Mouse (Mus musculus) hindbrain, embryonic 13.5 days (tissue): ENCODE results near the gene Tenm3. TPM values are rescaled to one million over a fixed set of nuclear protein-coding genes. Genes with fewer than 3 reads are reported as not detected.

Experiments used
- ATAC-seq: fragments of 200-750 bp; cut with Nextera tagmentation; 2 replicates; pipeline ENCODE4 v1.8.0; 2017; ENCODE audit warnings: moderate TSS enrichment; ENCODE audit not compliant: low FRiP score
- H3K27ac ChIP-seq: fragments of 300-500 bp; sonication (generic); 2 replicates; pipeline ENCODE4 v1.5.1; 2015; ENCODE audit warnings: inconsistent platforms, mild to moderate bottlenecking, moderate library complexity
- H3K27me3 ChIP-seq: fragments of 300-500 bp; sonication (generic); 2 replicates; pipeline ENCODE4 v1.6.1; 2015; ENCODE audit warnings: mild to moderate bottlenecking, inconsistent platforms
- H3K36me3 ChIP-seq: fragments of 300-500 bp; sonication (generic); 2 replicates; pipeline ENCODE4 v1.6.1; 2015; ENCODE audit warnings: mild to moderate bottlenecking, inconsistent platforms
- H3K4me1 ChIP-seq: fragments of 300-500 bp; sonication (generic); replicated peaks from 2 replicates; pipeline ENCODE4 v1.6.1; 2015; ENCODE audit warnings: inconsistent platforms
- H3K4me2 ChIP-seq: fragments of 300-500 bp; sonication (generic); 2 replicates; pipeline ENCODE4 v1.6.1; 2015; ENCODE audit warnings: inconsistent platforms, mild to moderate bottlenecking, moderate library complexity
- H3K4me3 ChIP-seq: fragments of 300-500 bp; sonication (generic); 2 replicates; pipeline ENCODE4 v1.5.1; 2015; ENCODE audit warnings: mild to moderate bottlenecking, inconsistent platforms
- H3K9ac ChIP-seq: fragments of 300-500 bp; sonication (generic); 2 replicates; pipeline ENCODE4 v1.6.1; 2015; ENCODE audit warnings: mild to moderate bottlenecking, inconsistent platforms
- H3K9me3 ChIP-seq: fragments of 300-500 bp; sonication (generic); 2 replicates; pipeline ENCODE4 v1.6.1; 2016; ENCODE audit warnings: inconsistent platforms
- WGBS: fragments of 180-500 bp; shearing (Covaris S2); methylation state at CpG from one replicate; pipeline ENCODE4 v1.1.7; 2015; 5-methylcytosine and 5-hydroxymethylcytosine counted together
- polyA plus RNA-seq: library from polyadenylated mRNA; unstranded; fragments of >200 nt; fragmentation: Nextera tagmentation; extraction: Ambion mirVana; gene quantifications from 2 replicates; pipeline ENCODE4 v1.2.1, GENCODE M21; 2015

Gene Tenm3
- polyA plus RNA-seq, 1 experiment from 2014 or later: 35.7 TPM

- no peaks in the 10 kb centered on the region for H3K27me3 ChIP-seq
- H3K9ac ChIP-seq: no peak overlapping the region
- no peak for ATAC-seq
- WGBS: 90% methylated on average over 2 of the region's 2 CpGs
- no peaks in the 10 kb centered on the region for H3K9me3 ChIP-seq
- H3K4me3 ChIP-seq: no peak overlapping the region
- no peak overlapping the region for H3K4me2 ChIP-seq
- no peak overlapping the region for H3K27ac ChIP-seq
- H3K36me3 ChIP-seq: no peaks in the 10 kb centered on the region
- H3K4me1 ChIP-seq: no peaks in the 10 kb centered on the region
Observed at GRCm38 (mm10) chr8:48356849-48357248, 486.9 kb downstream of the Tenm3 start.

GRCm38 (mm10) chr8:48353458-48353857 lies 490.3 kb downstream of the Tenm3 start:
- Histone ChIP-seq H3K27me3 (no peaks in the 10 kb centered on the region), H3K9me3 (no peaks in the 10 kb centered on the region), H3K27ac (no peak overlapping the region), H3K4me3 (no peak overlapping the region), H3K4me1 (no peaks in the 10 kb centered on the region), H3K9ac (no peak overlapping the region), H3K4me2 (no peak overlapping the region), H3K36me3 (no peaks in the 10 kb centered on the region)
- ATAC-seq: no peak
- 92% methylated on average over 6 of the region's 6 CpGs for WGBS

- H3K4me2 ChIP-seq: no peak overlapping the region
- no peaks in the 10 kb centered on the region for H3K27me3 ChIP-seq
- ATAC-seq: no peak
- H3K36me3 ChIP-seq: no peaks in the 10 kb centered on the region
- H3K4me1 ChIP-seq: no peaks in the 10 kb centered on the region
- no peak overlapping the region for H3K9ac ChIP-seq
- 94% methylated on average over 5 of the region's 5 CpGs for WGBS
- no peak overlapping the region for H3K4me3 ChIP-seq
- H3K27ac ChIP-seq: no peak overlapping the region
- H3K9me3 ChIP-seq: no peaks in the 10 kb centered on the region
Observed at GRCm38 (mm10) chr8:48348901-48349300, 494.9 kb downstream of the Tenm3 start.

- 96% methylated on average over 4 of the region's 4 CpGs for WGBS
- no peak for ATAC-seq
- Histone ChIP-seq H3K27ac (no peak overlapping the region), H3K9me3 (no peaks in the 10 kb centered on the region), H3K36me3 (no peaks in the 10 kb centered on the region), H3K4me3 (no peak overlapping the region), H3K4me2 (no peak overlapping the region), H3K27me3 (no peaks in the 10 kb centered on the region), H3K9ac (no peak overlapping the region), H3K4me1 (peaks cover 5% of the 10 kb centered on the region; the same call in 1 of the 2 replicates)
Observed at GRCm38 (mm10) chr8:48348386-48348785, 495.4 kb downstream of the Tenm3 start.

GRCm38 (mm10) chr8:48343067-48343420 lies 500.7 kb downstream of the Tenm3 start:
- Histone ChIP-seq H3K27ac (no peak overlapping the region), H3K36me3 (no peaks in the 10 kb centered on the region), H3K9me3 (no peaks in the 10 kb centered on the region), H3K4me1 (peaks cover 24% of the 10 kb centered on the region), H3K9ac (no peak overlapping the region), H3K4me3 (no peak overlapping the region), H3K27me3 (no peaks in the 10 kb centered on the region), H3K4me2 (no peak overlapping the region)
- ATAC-seq: no peak
- 73% methylated on average over 18 of the region's 18 CpGs for WGBS

GRCm38 (mm10) chr8:48342321-48343066 lies 501.3 kb downstream of the Tenm3 start:
- Histone ChIP-seq H3K36me3 (no peaks in the 10 kb centered on the region), H3K4me1 (peaks cover 26% of the 10 kb centered on the region), H3K4me3 (peak overlapping the region; percentile 18), H3K27ac (peak overlapping the region; percentile 69), H3K9ac (0 out of 2 replicates have a peak overlapping the region, but pooled peaks have one; percentile 40), H3K4me2 (peak overlapping the region; percentile 50), H3K27me3 (no peaks in the 10 kb centered on the region), H3K9me3 (no peaks in the 10 kb centered on the region)
- ATAC-seq: peak; percentile 79
- WGBS: 41% methylated on average over 30 of the region's 30 CpGs

- Histone ChIP-seq H3K9ac (no peak overlapping the region), H3K27ac (no peak overlapping the region), H3K4me3 (no peak overlapping the region), H3K9me3 (no peaks in the 10 kb centered on the region), H3K4me2 (no peak overlapping the region), H3K27me3 (no peaks in the 10 kb centered on the region), H3K36me3 (no peaks in the 10 kb centered on the region), H3K4me1 (peaks cover 27% of the 10 kb centered on the region)
- WGBS: 25% methylated on average over 4 of the region's 4 CpGs
- no peak for ATAC-seq
Observed at GRCm38 (mm10) chr8:48341692-48342091, 502.1 kb downstream of the Tenm3 start.

GRCm38 (mm10) chr8:48341276-48341675 lies 502.5 kb downstream of the Tenm3 start:
- Histone ChIP-seq H3K9me3 (no peaks in the 10 kb centered on the region), H3K9ac (no peak overlapping the region), H3K4me3 (no peak overlapping the region), H3K27me3 (no peaks in the 10 kb centered on the region), H3K4me1 (peaks cover 27% of the 10 kb centered on the region), H3K27ac (0 out of 2 replicates have a peak overlapping the region, but pooled peaks have one; percentile 14), H3K4me2 (no peak overlapping the region), H3K36me3 (no peaks in the 10 kb centered on the region)
- 36% methylated on average over 5 of the region's 5 CpGs for WGBS
- no peak for ATAC-seq

- no peak overlapping the region for H3K9ac ChIP-seq
- peaks cover 19% of the 10 kb centered on the region; the same call in 1 of the 2 replicates for H3K4me1 ChIP-seq
- 0 out of 2 replicates have a peak, but pooled peaks cover 1% of the 10 kb centered on the region for H3K36me3 ChIP-seq
- peak overlapping the region; percentile 58; the same call in 1 of the 2 replicates for H3K27ac ChIP-seq
- ATAC-seq: 0 out of 2 replicates have a peak, but pooled peaks have one; percentile 32
- WGBS: 59% methylated on average over 11 of the region's 11 CpGs
- H3K4me3 ChIP-seq: no peak overlapping the region
- H3K27me3 ChIP-seq: no peaks in the 10 kb centered on the region
- H3K4me2 ChIP-seq: no peak overlapping the region
- H3K9me3 ChIP-seq: no peaks in the 10 kb centered on the region
Observed at GRCm38 (mm10) chr8:48322655-48323265, 521.0 kb downstream of the Tenm3 start.

- Histone ChIP-seq H3K27me3 (no peaks in the 10 kb centered on the region), H3K4me3 (no peak overlapping the region), H3K4me1 (peaks cover 19% of the 10 kb centered on the region; the same call in 1 of the 2 replicates), H3K27ac (peak overlapping the region; percentile 58; the same call in 1 of the 2 replicates), H3K36me3 (no peaks in the 10 kb centered on the region), H3K4me2 (no peak overlapping the region), H3K9me3 (no peaks in the 10 kb centered on the region), H3K9ac (no peak overlapping the region)
- 94% methylated on average over 6 of the region's 6 CpGs for WGBS
- ATAC-seq: no peak
Observed at GRCm38 (mm10) chr8:48322240-48322639, 521.5 kb downstream of the Tenm3 start.

GRCm38 (mm10) chr8:48319674-48320073 lies 524.1 kb downstream of the Tenm3 start:
- 90% methylated on average over 3 of the region's 3 CpGs for WGBS

GRCm38 (mm10) chr8:48317498-48317897 lies 526.3 kb downstream of the Tenm3 start:
- Histone ChIP-seq H3K4me3 (no peak overlapping the region), H3K4me1 (0 out of 2 replicates have a peak, but pooled peaks cover 8% of the 10 kb centered on the region), H3K27ac (no peak overlapping the region), H3K4me2 (no peak overlapping the region), H3K9me3 (no peaks in the 10 kb centered on the region), H3K9ac (no peak overlapping the region), H3K27me3 (no peaks in the 10 kb centered on the region), H3K36me3 (0 out of 2 replicates have a peak, but pooled peaks cover 5% of the 10 kb centered on the region)
- WGBS: 95% methylated on average over 10 of the region's 10 CpGs
- ATAC-seq: no peak

More at GRCm38 (mm10) chr8:48319674-48320073, 524.1 kb downstream of the Tenm3 start:
- no peak overlapping the region for H3K27ac ChIP-seq
- peaks cover 19% of the 10 kb centered on the region; the same call in 1 of the 2 replicates for H3K4me1 ChIP-seq
- no peak overlapping the region for H3K4me3 ChIP-seq
- no peaks in the 10 kb centered on the region for H3K9me3 ChIP-seq
- no peak overlapping the region for H3K9ac ChIP-seq
- ATAC-seq: no peak
- no peak overlapping the region for H3K4me2 ChIP-seq
- 0 out of 2 replicates have a peak, but pooled peaks cover 5% of the 10 kb centered on the region for H3K36me3 ChIP-seq
- H3K27me3 ChIP-seq: no peaks in the 10 kb centered on the region
